Mouse (Mus musculus) liver, embryonic 15.5 days (tissue): ENCODE measurements at regions not wholly inside any gene's neighbourhood (a gene's known extent, or its start where the extent isn't known, plus 50 kb on each side); places are given as distances from the start of the nearest gene placed in this dataset.

Source experiments
- ATAC-seq: fragments of 200-750 bp; cut with Nextera tagmentation; 2 replicates; pipeline ENCODE4 v1.8.0; 2017; ENCODE audit warnings: moderate number of reproducible peaks, mild to moderate bottlenecking, moderate library complexity; ENCODE audit not compliant: insufficient read depth
- H3K27ac ChIP-seq: fragments of 300-500 bp; sonication (generic); replicated peaks from 2 replicates; pipeline ENCODE4 v1.5.1; 2015; ENCODE audit warnings: mild to moderate bottlenecking, inconsistent platforms
- H3K27me3 ChIP-seq: fragments of 300-500 bp; sonication (generic); 2 replicates; pipeline ENCODE4 v1.6.1; 2015; ENCODE audit warnings: mild to moderate bottlenecking, inconsistent platforms
- H3K36me3 ChIP-seq: fragments of 300-500 bp; sonication (generic); replicated peaks from 2 replicates; pipeline ENCODE4 v1.6.1; 2015; ENCODE audit warnings: moderate library complexity, mild to moderate bottlenecking, inconsistent platforms
- H3K4me1 ChIP-seq: fragments of 300-500 bp; sonication (generic); replicated peaks from 2 replicates; pipeline ENCODE4 v1.6.1; 2015; ENCODE audit warnings: inconsistent platforms
- H3K4me2 ChIP-seq: fragments of 300-500 bp; sonication (generic); 2 replicates; pipeline ENCODE4 v1.6.1; 2015; ENCODE audit warnings: moderate library complexity, mild to moderate bottlenecking, inconsistent platforms
- H3K4me3 ChIP-seq: fragments of 300-500 bp; sonication (generic); replicated peaks from 2 replicates; pipeline ENCODE4 v1.5.1; 2015; ENCODE audit warnings: mild to moderate bottlenecking, inconsistent platforms
- H3K9ac ChIP-seq: fragments of 300-500 bp; sonication (generic); 2 replicates; pipeline ENCODE4 v1.6.1; 2015; ENCODE audit warnings: moderate library complexity, mild to moderate bottlenecking, inconsistent platforms
- H3K9me3 ChIP-seq: fragments of 300-500 bp; sonication (generic); replicated peaks from 2 replicates; pipeline ENCODE4 v1.6.1; 2016; ENCODE audit warnings: inconsistent platforms
- WGBS: fragments of 180-500 bp; shearing (Covaris S2); methylation state at CpG from one replicate; pipeline ENCODE4 v1.1.7; 2015; ENCODE audit warnings: mixed read lengths; ENCODE audit not compliant: insufficient replicate concordance; 5-methylcytosine and 5-hydroxymethylcytosine counted together

DNA sequence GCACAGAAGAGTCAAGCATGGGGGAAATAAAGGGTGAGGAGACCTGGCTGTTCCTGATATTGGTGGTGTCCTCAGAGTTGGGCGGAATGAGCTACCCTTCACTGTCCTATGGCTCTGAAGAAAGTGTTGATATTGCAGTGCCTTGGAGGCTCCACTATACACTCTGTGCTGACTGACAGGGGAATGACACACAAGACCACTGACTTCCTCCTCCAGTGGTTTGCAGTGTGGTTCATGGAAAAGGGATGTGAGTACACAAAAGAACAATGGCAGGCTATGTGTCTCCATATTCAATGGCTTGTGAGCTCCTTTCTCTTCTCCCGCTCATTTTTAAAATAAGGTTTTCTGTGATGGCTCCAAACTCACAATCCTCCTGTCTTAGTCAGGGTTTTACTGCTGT, 117.8 kb downstream of the Amer2 start:
- H3K36me3 ChIP-seq = no peaks in the 10 kb centered on the region
- peaks cover 9% of the 10 kb centered on the region for H3K27me3 ChIP-seq
- no peaks in the 10 kb centered on the region for H3K9me3 ChIP-seq
- no peak overlapping the region for H3K9ac ChIP-seq
- no peak for ATAC-seq
- H3K27ac ChIP-seq = no peak overlapping the region
- WGBS = 60% methylated on average over 2 of the region's 2 CpGs
- no peak overlapping the region for H3K4me2 ChIP-seq
- H3K4me3 ChIP-seq = no peak overlapping the region
- peaks cover 6% of the 10 kb centered on the region; the same call in 1 of the 2 replicates for H3K4me1 ChIP-seq

DNA sequence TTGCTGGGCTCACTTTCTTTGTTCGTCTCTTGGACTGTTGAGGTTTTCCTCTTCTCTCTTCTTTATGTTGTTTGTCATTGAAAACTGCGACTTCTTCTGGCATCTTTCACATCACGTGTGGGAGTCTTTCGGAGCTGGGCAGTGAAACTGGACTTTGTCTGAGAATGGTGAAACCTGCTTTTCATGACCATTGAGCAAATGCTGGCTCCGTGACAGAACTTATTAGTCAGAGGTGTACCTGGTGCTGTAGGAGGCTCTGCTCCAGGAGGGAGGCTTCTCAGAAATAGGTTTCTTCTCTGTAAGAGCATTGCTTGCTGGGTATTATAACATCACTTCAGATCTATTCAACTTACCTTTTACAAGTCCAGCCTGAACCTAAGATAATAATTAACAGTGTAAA, 122.4 kb downstream of the Amer2 start:
- Histone ChIP-seq H3K27ac (no peak overlapping the region), H3K9ac (no peak overlapping the region), H3K4me3 (no peak overlapping the region), H3K9me3 (no peaks in the 10 kb centered on the region), H3K4me2 (no peak overlapping the region), H3K27me3 (no peaks in the 10 kb centered on the region), H3K4me1 (no peaks in the 10 kb centered on the region), H3K36me3 (no peaks in the 10 kb centered on the region)
- WGBS = 59% methylated on average over 5 of the region's 5 CpGs
- no peak for ATAC-seq

DNA sequence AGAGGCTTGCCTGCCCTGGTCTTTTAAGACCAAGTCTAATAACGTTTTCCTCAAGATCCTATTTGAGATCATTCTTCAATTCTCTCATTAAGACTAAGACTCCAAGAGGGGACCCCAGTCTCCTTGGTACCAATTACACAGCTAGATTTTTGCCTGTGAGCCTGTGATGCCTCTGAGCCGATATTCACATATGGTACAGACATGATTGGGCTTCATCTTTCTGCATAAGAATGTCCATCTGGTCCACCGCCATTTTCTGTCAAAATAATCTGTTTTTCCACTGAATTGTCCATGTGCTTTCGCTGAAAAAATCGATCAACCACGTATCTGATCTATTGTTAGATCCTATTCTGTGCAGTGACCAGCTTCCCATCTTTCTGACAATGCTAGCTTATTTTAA, 129.5 kb downstream of the Amer2 start:
- ATAC-seq = no peak
- Histone ChIP-seq H3K9me3 (no peaks in the 10 kb centered on the region), H3K4me3 (no peak overlapping the region), H3K4me1 (no peaks in the 10 kb centered on the region), H3K36me3 (no peaks in the 10 kb centered on the region), H3K9ac (no peak overlapping the region), H3K27me3 (no peaks in the 10 kb centered on the region), H3K4me2 (no peak overlapping the region), H3K27ac (no peak overlapping the region)
- WGBS = 60% methylated on average over 6 of the region's 6 CpGs

DNA sequence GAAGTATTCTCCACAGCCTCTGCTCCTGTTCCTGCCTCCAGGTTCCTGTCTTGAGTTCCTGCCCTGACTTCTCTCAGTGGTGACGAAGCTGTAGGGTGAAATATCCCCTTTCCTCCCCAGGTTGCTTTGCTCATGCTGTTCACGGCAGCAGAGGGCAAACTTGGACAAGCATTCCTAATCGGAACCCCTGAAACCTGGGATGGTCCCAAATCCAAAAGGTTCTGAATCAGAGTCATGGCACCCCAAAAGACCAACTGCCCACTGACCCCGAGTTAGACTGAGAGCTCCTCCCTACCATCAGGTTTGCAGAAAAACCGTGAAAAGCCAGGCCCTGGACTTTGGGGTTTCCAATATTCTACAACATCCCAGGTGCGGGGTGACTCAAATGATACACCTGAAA, 128.7 kb upstream of the Spata13 start:
- Histone ChIP-seq H3K36me3 (no peaks in the 10 kb centered on the region), H3K9me3 (no peaks in the 10 kb centered on the region), H3K27ac (no peak overlapping the region), H3K27me3 (no peaks in the 10 kb centered on the region), H3K4me1 (no peaks in the 10 kb centered on the region), H3K4me3 (no peak overlapping the region), H3K4me2 (no peak overlapping the region), H3K9ac (no peak overlapping the region)
- WGBS = 62% methylated on average over 6 of the region's 6 CpGs
- no peak for ATAC-seq

DNA sequence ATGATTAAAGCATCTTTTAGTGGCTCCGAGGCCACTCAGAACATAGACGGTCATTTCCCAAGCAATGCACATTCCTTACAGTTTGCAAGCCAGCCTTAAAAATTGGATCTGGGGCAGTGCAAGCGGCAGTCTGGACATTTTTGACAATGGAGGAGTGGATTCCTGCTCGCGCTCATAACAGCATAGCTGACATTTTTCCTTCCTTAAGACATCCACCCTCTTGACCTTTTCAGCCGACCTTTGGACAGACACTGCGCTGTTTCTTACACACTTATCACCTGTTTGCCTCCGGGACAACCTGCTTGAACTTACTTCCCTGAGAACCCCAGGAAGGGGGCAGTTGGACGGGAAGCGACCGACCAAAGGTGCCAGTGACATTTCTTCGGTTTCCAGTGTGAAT, 127.5 kb upstream of the Spata13 start:
- no peaks in the 10 kb centered on the region for H3K36me3 ChIP-seq
- 66% methylated on average over 12 of the region's 12 CpGs for WGBS

GRCm38 (mm10) chr14:60513560-60513959, 120.2 kb upstream of the Spata13 start:
- no peak overlapping the region for H3K4me3 ChIP-seq
- ATAC-seq = no peak
- H3K27ac ChIP-seq = no peak overlapping the region
- no peak overlapping the region for H3K9ac ChIP-seq
- 17% methylated on average over 8 of the region's 8 CpGs for WGBS
- H3K9me3 ChIP-seq = no peaks in the 10 kb centered on the region
- no peak overlapping the region for H3K4me2 ChIP-seq
- no peaks in the 10 kb centered on the region for H3K27me3 ChIP-seq
- H3K36me3 ChIP-seq = no peaks in the 10 kb centered on the region
- H3K4me1 ChIP-seq = no peaks in the 10 kb centered on the region

More for the DNA sequence above, 127.5 kb upstream of the Spata13 start:
- Histone ChIP-seq H3K27me3 (no peaks in the 10 kb centered on the region), H3K9ac (no peak overlapping the region), H3K4me1 (no peaks in the 10 kb centered on the region), H3K4me3 (no peak overlapping the region), H3K27ac (no peak overlapping the region), H3K9me3 (no peaks in the 10 kb centered on the region), H3K4me2 (no peak overlapping the region)
- no peak for ATAC-seq

DNA sequence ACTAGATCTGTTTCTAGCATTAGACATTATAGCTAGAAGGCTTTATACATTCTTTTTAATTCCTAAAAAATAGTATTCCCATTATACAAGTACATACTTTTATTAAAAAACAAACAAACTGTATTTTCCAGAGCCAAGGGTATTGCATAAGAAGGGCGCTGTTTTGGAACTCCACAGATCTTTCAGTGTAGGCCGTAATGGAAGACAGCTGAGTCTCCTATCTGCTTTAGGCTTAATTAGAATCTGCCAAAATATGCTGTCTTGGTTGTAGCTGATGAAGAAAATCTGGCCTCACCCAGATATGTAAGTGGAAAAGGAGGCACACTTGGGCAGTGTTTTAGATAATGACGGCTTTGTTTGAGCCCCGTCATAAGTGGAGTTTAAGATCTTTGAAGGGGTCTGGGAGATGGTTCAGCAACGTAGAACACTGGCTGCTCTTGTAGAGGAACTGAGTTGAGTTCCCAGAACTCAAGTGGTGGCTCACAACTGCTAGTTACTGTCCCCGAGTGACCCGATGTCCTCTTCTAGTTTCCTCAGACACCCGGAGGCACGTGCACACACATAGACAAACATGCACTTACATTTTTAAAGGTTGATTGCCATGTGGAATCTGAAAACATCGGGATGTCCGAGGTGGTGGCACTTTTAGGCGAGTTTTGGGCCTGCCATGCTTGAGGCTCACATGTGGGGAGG, 118.6 kb upstream of the Spata13 start:
- Histone ChIP-seq H3K36me3 (no peaks in the 10 kb centered on the region), H3K27me3 (no peaks in the 10 kb centered on the region), H3K4me1 (no peaks in the 10 kb centered on the region), H3K9me3 (no peaks in the 10 kb centered on the region), H3K4me3 (no peak overlapping the region), H3K9ac (no peak overlapping the region), H3K27ac (no peak overlapping the region), H3K4me2 (no peak overlapping the region)
- no peak for ATAC-seq
- 64% methylated on average over 12 of the region's 12 CpGs for WGBS

DNA sequence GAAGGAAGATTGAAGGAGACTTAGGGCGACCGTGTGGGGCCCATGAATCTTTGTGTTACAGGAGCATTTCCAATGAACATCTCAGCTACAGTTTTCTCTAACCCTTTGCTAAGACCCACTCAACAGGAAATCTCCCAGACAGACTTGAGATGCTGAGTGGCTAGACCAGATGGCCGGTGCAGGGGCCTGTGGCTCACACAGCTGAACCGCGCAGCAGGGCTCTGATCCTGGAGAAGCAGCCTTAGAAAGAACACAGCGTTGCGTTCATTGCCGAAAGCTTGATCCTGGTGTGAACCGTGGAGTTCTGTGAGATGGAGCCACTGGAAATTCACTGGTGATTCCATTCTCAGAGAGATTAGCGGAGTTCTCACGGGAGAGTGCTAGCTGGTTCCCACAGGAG, 115.9 kb upstream of the Spata13 start:
- no peak overlapping the region for H3K4me2 ChIP-seq
- no peaks in the 10 kb centered on the region for H3K4me1 ChIP-seq
- H3K27ac ChIP-seq = no peak overlapping the region
- H3K36me3 ChIP-seq = no peaks in the 10 kb centered on the region
- H3K27me3 ChIP-seq = no peaks in the 10 kb centered on the region
- H3K4me3 ChIP-seq = no peak overlapping the region
- no peak overlapping the region for H3K9ac ChIP-seq
- no peak for ATAC-seq
- H3K9me3 ChIP-seq = no peaks in the 10 kb centered on the region
- 73% methylated on average over 11 of the region's 11 CpGs for WGBS

GRCm38 (mm10) chr14:60523010-60523409, 110.8 kb upstream of the Spata13 start:
- ATAC-seq = no peak
- H3K9me3 ChIP-seq = no peaks in the 10 kb centered on the region
- H3K27ac ChIP-seq = no peak overlapping the region
- H3K4me3 ChIP-seq = no peak overlapping the region
- H3K4me2 ChIP-seq = no peak overlapping the region
- no peaks in the 10 kb centered on the region for H3K36me3 ChIP-seq
- 32% methylated on average over 1 of the region's 1 CpGs for WGBS
- H3K27me3 ChIP-seq = no peaks in the 10 kb centered on the region
- no peaks in the 10 kb centered on the region for H3K4me1 ChIP-seq
- no peak overlapping the region for H3K9ac ChIP-seq

- Histone ChIP-seq H3K4me1 (no peaks in the 10 kb centered on the region), H3K9ac (no peak overlapping the region), H3K4me3 (no peak overlapping the region), H3K27ac (no peak overlapping the region), H3K27me3 (no peaks in the 10 kb centered on the region), H3K9me3 (no peaks in the 10 kb centered on the region), H3K4me2 (no peak overlapping the region), H3K36me3 (no peaks in the 10 kb centered on the region)
- ATAC-seq = no peak
- 39% methylated on average over 4 of the region's 4 CpGs for WGBS
These were observed 108.9 kb upstream of the Spata13 start for GRCm38 (mm10) chr14:60524869-60525268.

DNA sequence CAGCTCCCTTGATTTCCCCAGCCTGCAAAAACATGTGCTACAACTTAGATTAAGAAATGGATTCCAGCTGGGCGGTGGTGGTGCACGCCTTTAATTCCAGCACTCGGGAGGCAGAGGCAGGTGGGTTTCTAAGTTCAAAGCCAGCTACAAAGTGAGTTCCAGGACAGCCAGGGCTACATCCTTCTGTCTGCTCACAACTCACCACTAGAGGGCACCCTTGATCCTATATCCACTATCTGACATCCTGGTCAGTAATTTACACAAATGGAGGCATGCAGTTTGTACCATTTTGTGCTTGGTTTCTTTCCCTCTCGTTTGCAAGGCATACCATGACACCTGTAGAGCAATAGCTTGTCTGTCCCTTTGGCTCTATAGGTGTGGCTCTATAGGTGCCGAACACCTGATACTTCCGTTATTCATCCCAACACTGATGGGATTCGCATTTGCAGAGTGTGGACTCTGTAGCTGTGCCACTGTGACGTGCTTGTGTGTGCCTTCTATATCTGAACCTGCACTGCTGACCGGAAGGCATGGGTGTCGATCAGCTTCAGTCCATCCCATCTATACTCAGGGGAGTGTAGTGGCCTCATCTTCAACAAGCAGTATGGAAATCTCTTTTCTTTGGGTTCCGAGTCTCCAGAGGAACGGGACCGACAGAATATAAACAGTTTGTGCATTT, 108.4 kb upstream of the Spata13 start:
- Histone ChIP-seq H3K9me3 (no peaks in the 10 kb centered on the region), H3K27ac (no peak overlapping the region), H3K9ac (no peak overlapping the region), H3K4me1 (no peaks in the 10 kb centered on the region), H3K27me3 (no peaks in the 10 kb centered on the region), H3K4me3 (no peak overlapping the region), H3K4me2 (no peak overlapping the region), H3K36me3 (no peaks in the 10 kb centered on the region)
- ATAC-seq = no peak
- 57% methylated on average over 13 of the region's 13 CpGs for WGBS

DNA sequence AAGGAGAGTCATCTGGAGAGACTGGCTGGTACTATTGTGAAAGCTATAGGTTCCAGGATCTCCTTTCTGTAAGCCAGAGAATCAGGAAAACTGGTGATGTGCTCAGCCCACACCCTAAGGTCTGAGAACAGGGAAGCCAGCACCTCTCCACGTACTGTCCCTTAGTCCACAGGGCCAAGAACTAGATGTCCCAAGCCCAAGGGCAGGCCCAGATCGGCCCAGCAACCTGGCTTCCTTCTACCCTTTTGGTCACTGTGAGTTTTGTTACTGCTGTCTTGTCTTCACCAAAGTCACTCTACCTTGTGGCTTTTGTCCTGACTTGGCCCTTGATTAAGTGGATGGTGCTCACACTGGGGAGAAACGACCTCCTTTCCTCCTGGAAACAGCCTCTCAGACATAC, 107.8 kb upstream of the Spata13 start:
- Histone ChIP-seq H3K27me3 (no peaks in the 10 kb centered on the region), H3K9ac (no peak overlapping the region), H3K36me3 (no peaks in the 10 kb centered on the region), H3K4me3 (no peak overlapping the region), H3K27ac (no peak overlapping the region), H3K4me2 (no peak overlapping the region), H3K9me3 (no peaks in the 10 kb centered on the region), H3K4me1 (no peaks in the 10 kb centered on the region)
- ATAC-seq = no peak
- 50% methylated on average over 3 of the region's 3 CpGs for WGBS
